Mouse (Mus musculus) liver, embryonic 12.5 days (tissue): ENCODE measurements at regions not wholly inside any gene's neighbourhood (a gene's known extent, or its start where the extent isn't known, plus 50 kb on each side); places are given as distances from the start of the nearest gene placed in this dataset.
A peak's percentile ranks its signal among the peaks of the same experiment; 100 is the strongest.
"Not testable (repeated sequence)": the region's sequence is repeated elsewhere in the genome, so short reads cannot be mapped to it uniquely, and the experiment has no call there.

Source experiments
- ATAC-seq: fragments of 200-750 bp; cut with Nextera tagmentation; 2 replicates; pipeline ENCODE4 v1.8.0; 2017; ENCODE audit warnings: moderate number of reproducible peaks, mild to moderate bottlenecking, moderate library complexity
- H3K27ac ChIP-seq: fragments of 300-500 bp; sonication (generic); 2 replicates; pipeline ENCODE4 v1.5.1; 2016; ENCODE audit warnings: mild to moderate bottlenecking
- H3K27me3 ChIP-seq: fragments of 300-500 bp; sonication (generic); replicated peaks from 2 replicates; pipeline ENCODE4 v1.6.1; 2016; ENCODE audit warnings: mild to moderate bottlenecking, moderate library complexity
- H3K36me3 ChIP-seq: fragments of 300-500 bp; sonication (generic); 2 replicates; pipeline ENCODE4 v1.6.1; 2016; ENCODE audit warnings: mild to moderate bottlenecking, moderate library complexity
- H3K4me1 ChIP-seq: fragments of 300-500 bp; sonication (generic); 2 replicates; pipeline ENCODE4 v1.6.1; 2016
- H3K4me2 ChIP-seq: fragments of 300-500 bp; sonication (generic); 2 replicates; pipeline ENCODE4 v1.6.1; 2016; ENCODE audit warnings: mild to moderate bottlenecking, moderate library complexity
- H3K4me3 ChIP-seq: fragments of 300-500 bp; sonication (generic); 2 replicates; pipeline ENCODE4 v1.5.1; 2016; ENCODE audit warnings: mild to moderate bottlenecking, moderate library complexity
- H3K9ac ChIP-seq: fragments of 300-500 bp; sonication (generic); 2 replicates; pipeline ENCODE4 v1.6.1; 2016; ENCODE audit warnings: mild to moderate bottlenecking, moderate library complexity
- H3K9me3 ChIP-seq: fragments of 300-500 bp; sonication (generic); replicated peaks from 2 replicates; pipeline ENCODE4 v1.6.1; 2016; ENCODE audit warnings: mild to moderate bottlenecking, moderate library complexity
- WGBS: fragments of 180-500 bp; shearing (Covaris S2); methylation state at CpG from one replicate; pipeline ENCODE4 v1.1.7; 2016; ENCODE audit not compliant: insufficient replicate concordance; 5-methylcytosine and 5-hydroxymethylcytosine counted together

GRCm38 (mm10) chr5:64582031-64582430 is 221.2 kb upstream of the Klf3 start:
- H3K4me2 ChIP-seq = no peak overlapping the region
- H3K4me1 ChIP-seq = peaks cover 79% of the 10 kb centered on the region
- no peak overlapping the region for H3K27ac ChIP-seq
- H3K27me3 ChIP-seq = no peaks in the 10 kb centered on the region
- 62% methylated on average over 9 of the region's 9 CpGs for whole genome bisulfite sequencing
- no peaks in the 10 kb centered on the region for H3K36me3 ChIP-seq
- no peak for ATAC-seq
- H3K9ac ChIP-seq = no peak overlapping the region
- H3K9me3 ChIP-seq = no peaks in the 10 kb centered on the region
- no peak overlapping the region for H3K4me3 ChIP-seq

- Histone ChIP-seq H3K27ac (peak overlapping the region; percentile 57), H3K27me3 (no peaks in the 10 kb centered on the region), H3K4me3 (no peak overlapping the region), H3K4me2 (no peak overlapping the region), H3K4me1 (peaks cover 79% of the 10 kb centered on the region), H3K36me3 (no peaks in the 10 kb centered on the region), H3K9me3 (no peaks in the 10 kb centered on the region), H3K9ac (no peak overlapping the region)
- no peak for ATAC-seq
- 64% methylated on average over 1 of the region's 1 CpGs for WGBS
Measured at GRCm38 (mm10) chr5:64584308-64584707, 218.9 kb upstream of the Klf3 start.

GRCm38 (mm10) chr5:64585076-64585786 is 218.0 kb upstream of the Klf3 start:
- peaks cover 79% of the 10 kb centered on the region for H3K4me1 ChIP-seq
- no peaks in the 10 kb centered on the region for H3K36me3 ChIP-seq
- no peak for ATAC-seq
- WGBS = 74% methylated on average over 6 of the region's 6 CpGs
- H3K9ac ChIP-seq = 0 out of 2 replicates have a peak overlapping the region, but pooled peaks have one; percentile 1
- H3K4me3 ChIP-seq = no peak overlapping the region
- H3K27ac ChIP-seq = peak overlapping the region; percentile 22; the same call in 1 of the 2 replicates
- no peak overlapping the region for H3K4me2 ChIP-seq
- no peaks in the 10 kb centered on the region for H3K9me3 ChIP-seq
- no peaks in the 10 kb centered on the region for H3K27me3 ChIP-seq

GRCm38 (mm10) chr5:64586316-64586715 is 216.9 kb upstream of the Klf3 start:
- peak overlapping the region; percentile 43; the same call in 1 of the 2 replicates for H3K9ac ChIP-seq
- H3K4me3 ChIP-seq = no peak overlapping the region
- no peaks in the 10 kb centered on the region for H3K9me3 ChIP-seq
- 83% methylated on average over 6 of the region's 6 CpGs for WGBS
- no peaks in the 10 kb centered on the region for H3K36me3 ChIP-seq
- no peak for ATAC-seq
- 0 out of 2 replicates have a peak overlapping the region, but pooled peaks have one; percentile 23 for H3K27ac ChIP-seq
- H3K4me1 ChIP-seq = peaks cover 76% of the 10 kb centered on the region
- H3K27me3 ChIP-seq = no peaks in the 10 kb centered on the region
- no peak overlapping the region for H3K4me2 ChIP-seq

- 79% methylated on average over 3 of the region's 3 CpGs for WGBS
- no peak for ATAC-seq
- no peaks in the 10 kb centered on the region for H3K9me3 ChIP-seq
Measured at GRCm38 (mm10) chr5:64586933-64587332, 216.3 kb upstream of the Klf3 start.

GRCm38 (mm10) chr5:64587895-64588738 is 215.1 kb upstream of the Klf3 start:
- Histone ChIP-seq H3K9ac (peak overlapping the region; percentile 59), H3K27ac (peak overlapping the region; percentile 98), H3K27me3 (no peaks in the 10 kb centered on the region), H3K4me1 (peaks cover 85% of the 10 kb centered on the region), H3K36me3 (no peaks in the 10 kb centered on the region), H3K4me2 (peak overlapping the region; percentile 55), H3K9me3 (no peaks in the 10 kb centered on the region), H3K4me3 (0 out of 2 replicates have a peak overlapping the region, but pooled peaks have one; percentile 10)
- 10% methylated on average over 8 of the region's 8 CpGs for WGBS
- peak; percentile 84 for ATAC-seq

More at GRCm38 (mm10) chr5:64586933-64587332, 216.3 kb upstream of the Klf3 start:
- peaks cover 76% of the 10 kb centered on the region for H3K4me1 ChIP-seq
- H3K4me2 ChIP-seq = no peak overlapping the region
- no peaks in the 10 kb centered on the region for H3K27me3 ChIP-seq
- peak overlapping the region; percentile 98 for H3K27ac ChIP-seq
- no peak overlapping the region for H3K4me3 ChIP-seq
- H3K36me3 ChIP-seq = no peaks in the 10 kb centered on the region
- H3K9ac ChIP-seq = no peak overlapping the region

GRCm38 (mm10) chr5:64588768-64589167 is 214.4 kb upstream of the Klf3 start:
- H3K36me3 ChIP-seq, H3K27me3 ChIP-seq, H3K4me2 ChIP-seq, H3K9ac ChIP-seq, ATAC-seq, H3K9me3 ChIP-seq, H3K4me3 ChIP-seq: not testable (repeated sequence)
- Histone ChIP-seq H3K4me1 (peaks cover 86% of the 10 kb centered on the region), H3K27ac (peak overlapping the region; percentile 98)
- 93% methylated on average over 8 of the region's 8 CpGs for WGBS

- Histone ChIP-seq H3K4me2 (peak overlapping the region; percentile 45), H3K4me3 (no peak overlapping the region), H3K4me1 (peaks cover 77% of the 10 kb centered on the region), H3K9me3 (no peaks in the 10 kb centered on the region), H3K9ac (peak overlapping the region; percentile 55), H3K36me3 (no peaks in the 10 kb centered on the region), H3K27ac (peak overlapping the region; percentile 98), H3K27me3 (no peaks in the 10 kb centered on the region)
- 42% methylated on average over 5 of the region's 5 CpGs for WGBS
- ATAC-seq = peak; percentile 32; the same call in 1 of the 2 replicates
Measured at GRCm38 (mm10) chr5:64590036-64590435, 213.2 kb upstream of the Klf3 start.

GRCm38 (mm10) chr5:64590747-64591146 is 212.4 kb upstream of the Klf3 start:
- Histone ChIP-seq H3K4me2 (peak overlapping the region; percentile 45), H3K9me3 (no peaks in the 10 kb centered on the region), H3K4me1 (peaks cover 70% of the 10 kb centered on the region), H3K4me3 (no peak overlapping the region), H3K27me3 (no peaks in the 10 kb centered on the region), H3K36me3 (no peaks in the 10 kb centered on the region), H3K27ac (peak overlapping the region; percentile 98), H3K9ac (peak overlapping the region; percentile 58)
- peak; percentile 96 for ATAC-seq
- WGBS = 24% methylated on average over 1 of the region's 1 CpGs

GRCm38 (mm10) chr5:64591792-64592191 is 211.4 kb upstream of the Klf3 start:
- Histone ChIP-seq H3K27ac (peak overlapping the region; percentile 98), H3K9me3 (no peaks in the 10 kb centered on the region), H3K4me3 (no peak overlapping the region), H3K36me3 (no peaks in the 10 kb centered on the region), H3K9ac (peak overlapping the region; percentile 58), H3K27me3 (no peaks in the 10 kb centered on the region), H3K4me2 (peak overlapping the region; percentile 45), H3K4me1 (peaks cover 66% of the 10 kb centered on the region)
- ATAC-seq = peak; percentile 16; the same call in 1 of the 2 replicates
- 58% methylated on average over 2 of the region's 2 CpGs for WGBS

GRCm38 (mm10) chr5:64595220-64595619 is 208.0 kb upstream of the Klf3 start:
- ATAC-seq = no peak

More at GRCm38 (mm10) chr5:64595220-64595619, 208.0 kb upstream of the Klf3 start:
- 79% methylated on average over 3 of the region's 3 CpGs for WGBS
- H3K9me3 ChIP-seq = no peaks in the 10 kb centered on the region
- no peak overlapping the region for H3K9ac ChIP-seq
- H3K27me3 ChIP-seq = no peaks in the 10 kb centered on the region
- no peak overlapping the region for H3K4me2 ChIP-seq
- no peak overlapping the region for H3K4me3 ChIP-seq
- H3K36me3 ChIP-seq = no peaks in the 10 kb centered on the region
- H3K4me1 ChIP-seq = peaks cover 51% of the 10 kb centered on the region
- H3K27ac ChIP-seq = no peak overlapping the region
